Mouse (Mus musculus) thymus, postnatal 14 days (tissue): ENCODE data around the gene Rap1b.

Experiments
- DNase-seq: peaks from one replicate; pipeline ENCODE4 v3.0.0; 2021

Rap1b gene

GRCm38 (mm10) chr10:117767286-117768140, 78.3 kb downstream of the Rap1b start:
- DNase-seq, result no peak

GRCm38 (mm10) chr10:117766896-117767160, 79.0 kb downstream of the Rap1b start:
- no peak for DNase-seq

GRCm38 (mm10) chr10:117766111-117766895, 79.5 kb downstream of the Rap1b start:
- DNase-seq, result no peak

- no peak for DNase-seq
Measured at GRCm38 (mm10) chr10:117765116-117765894, 80.5 kb downstream of the Rap1b start.

- no peak for DNase-seq
Measured at GRCm38 (mm10) chr10:117764598-117764997, 81.2 kb downstream of the Rap1b start.
